Mouse (Mus musculus): ENCODE measurements around the gene Hoxa9.

DNA sequence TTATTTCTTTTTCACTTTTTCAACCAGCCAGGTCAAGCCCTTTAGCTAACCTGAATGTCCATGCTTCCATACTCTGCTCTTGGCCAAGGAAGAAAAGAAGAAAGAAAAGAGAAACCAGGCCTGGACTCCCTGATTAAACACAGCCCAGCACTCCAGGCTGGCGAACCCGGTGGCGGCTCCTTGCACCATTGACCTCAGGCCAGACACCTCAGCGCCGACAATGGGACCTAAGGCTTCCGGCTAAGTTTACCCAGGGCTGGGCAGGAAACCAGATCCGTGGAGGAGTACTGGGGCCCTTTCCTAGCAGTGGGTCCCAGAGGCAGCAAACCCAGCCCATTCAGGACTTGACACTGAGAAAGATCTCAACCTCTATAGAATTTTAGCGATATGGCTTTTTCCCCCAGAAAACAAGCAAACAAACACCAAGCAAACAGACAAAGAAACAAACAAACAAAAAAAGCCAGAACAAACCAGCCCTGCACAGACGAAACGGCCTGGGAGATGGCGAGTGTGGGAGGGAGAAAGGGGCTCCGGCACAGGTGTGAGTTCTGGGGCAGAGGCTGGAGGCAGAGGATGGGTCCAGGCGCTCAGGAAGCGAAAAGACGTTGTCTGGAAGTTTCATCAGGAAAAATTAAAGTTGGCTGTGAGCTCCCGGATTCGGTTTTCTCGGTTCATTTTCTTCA, 1.1 kb upstream of the Hoxa9 start:
- TF ChIP-seq CTCF (IDR thresholded peaks at IDR 0.05; ENCODE audit: borderline replicate concordance, insufficient read depth, low read length), result no peak
- TF ChIP-seq POLR2A (IDR thresholded peaks at IDR 0.05; ENCODE audit: low read depth, low read length), result no peak
